Mouse (Mus musculus): ENCODE data around the gene Insig1. TPM values are rescaled to one million over a fixed set of nuclear protein-coding genes. Genes with fewer than 3 reads are reported as not detected.

The Insig1 gene
- polyA plus RNA-seq, 1 experiment: 37.4 TPM

GRCm38 (mm10) chr5:28060506-28060905, 10.7 kb upstream of the Insig1 start:
- Histone ChIP-seq H3K4me1 (ENCODE audit: control insufficient read depth, insufficient read depth, low read length) (peaks cover 29% of the 10 kb centered on the region), H3K4me3 (ENCODE audit: insufficient read depth, low read length) (no peak overlapping the region), H3K27ac (ENCODE audit: insufficient read depth, low read depth, low read length) (no peak overlapping the region)
- TF ChIP-seq POLR2A (IDR thresholded peaks at IDR 0.05; ENCODE audit: borderline replicate concordance, low read depth, low read length): no peak
- TF ChIP-seq CTCF (IDR thresholded peaks at IDR 0.05; ENCODE audit: low read depth, low read length): no peak

- TF ChIP-seq POLR2A (IDR thresholded peaks at IDR 0.05; ENCODE audit: borderline replicate concordance, low read depth, low read length): no peak
- no peak for TF ChIP-seq CTCF (IDR thresholded peaks at IDR 0.05; ENCODE audit: low read depth, low read length)
Measured at GRCm38 (mm10) chr5:28061011-28061410, 10.2 kb upstream of the Insig1 start.

GRCm38 (mm10) chr5:28063989-28064624, 7.1 kb upstream of the Insig1 start:
- peak overlapping the region; percentile 15 for H3K27ac ChIP-seq (ENCODE audit: insufficient read depth, low read depth, low read length)
- peaks cover 63% of the 10 kb centered on the region for H3K4me1 ChIP-seq (ENCODE audit: control insufficient read depth, insufficient read depth, low read length)
- H3K4me3 ChIP-seq (ENCODE audit: insufficient read depth, low read length): no peak overlapping the region
- TF ChIP-seq CTCF (IDR thresholded peaks at IDR 0.05; ENCODE audit: low read depth, low read length): no peak
- no peak for TF ChIP-seq POLR2A (IDR thresholded peaks at IDR 0.05; ENCODE audit: borderline replicate concordance, low read depth, low read length)

More at GRCm38 (mm10) chr5:28061011-28061410, 10.2 kb upstream of the Insig1 start:
- H3K4me1 ChIP-seq (ENCODE audit: control insufficient read depth, insufficient read depth, low read length): peaks cover 34% of the 10 kb centered on the region
- no peak overlapping the region for H3K4me3 ChIP-seq (ENCODE audit: insufficient read depth, low read length)
- no peak overlapping the region for H3K27ac ChIP-seq (ENCODE audit: insufficient read depth, low read depth, low read length)

GRCm38 (mm10) chr5:28065275-28065674, 5.9 kb upstream of the Insig1 start:
- Histone ChIP-seq H3K4me3 (ENCODE audit: insufficient read depth, low read length) (no peak overlapping the region), H3K4me1 (ENCODE audit: control insufficient read depth, insufficient read depth, low read length) (peaks cover 72% of the 10 kb centered on the region), H3K27ac (ENCODE audit: insufficient read depth, low read depth, low read length) (no peak overlapping the region)
- TF ChIP-seq CTCF (IDR thresholded peaks at IDR 0.05; ENCODE audit: low read depth, low read length) (no peak), POLR2A (IDR thresholded peaks at IDR 0.05; ENCODE audit: borderline replicate concordance, low read depth, low read length) (no peak)

GRCm38 (mm10) chr5:28066311-28066710, 4.9 kb upstream of the Insig1 start:
- H3K4me1 ChIP-seq (ENCODE audit: control insufficient read depth, insufficient read depth, low read length): peaks cover 65% of the 10 kb centered on the region
- no peak overlapping the region for H3K27ac ChIP-seq (ENCODE audit: insufficient read depth, low read depth, low read length)
- no peak overlapping the region for H3K4me3 ChIP-seq (ENCODE audit: insufficient read depth, low read length)
- TF ChIP-seq POLR2A (IDR thresholded peaks at IDR 0.05; ENCODE audit: borderline replicate concordance, low read depth, low read length) (no peak), CTCF (IDR thresholded peaks at IDR 0.05; ENCODE audit: low read depth, low read length) (no peak)

GRCm38 (mm10) chr5:28070149-28070827, 875 bp upstream of the Insig1 start:
- H3K27ac ChIP-seq (ENCODE audit: insufficient read depth, low read depth, low read length): peak overlapping the region; percentile 89
- peaks cover 55% of the 10 kb centered on the region for H3K4me1 ChIP-seq (ENCODE audit: control insufficient read depth, insufficient read depth, low read length)
- TF ChIP-seq CTCF (IDR thresholded peaks at IDR 0.05; ENCODE audit: low read depth, low read length): no peak
- TF ChIP-seq POLR2A (IDR thresholded peaks at IDR 0.05; ENCODE audit: borderline replicate concordance, low read depth, low read length): no peak

GRCm38 (mm10) chr5:28071456-28072223, 477 bp downstream of the Insig1 start:
- TF ChIP-seq CTCF (IDR thresholded peaks at IDR 0.05; ENCODE audit: low read depth, low read length) (no peak), POLR2A (IDR thresholded peaks at IDR 0.05; ENCODE audit: borderline replicate concordance, low read depth, low read length) (no peak)
- Histone ChIP-seq H3K4me1 (ENCODE audit: control insufficient read depth, insufficient read depth, low read length) (peaks cover 44% of the 10 kb centered on the region), H3K27ac (ENCODE audit: insufficient read depth, low read depth, low read length) (peak overlapping the region; percentile 95), H3K4me3 (ENCODE audit: insufficient read depth, low read length) (peak overlapping the region; percentile 90)

More at GRCm38 (mm10) chr5:28070149-28070827, 875 bp upstream of the Insig1 start:
- H3K4me3 ChIP-seq (ENCODE audit: insufficient read depth, low read length): peak overlapping the region; percentile 58

GRCm38 (mm10) chr5:28079431-28079830, 8.3 kb downstream of the Insig1 start:
- Histone ChIP-seq H3K4me3 (ENCODE audit: insufficient read depth, low read length) (no peak overlapping the region), H3K27ac (ENCODE audit: insufficient read depth, low read depth, low read length) (no peak overlapping the region), H3K4me1 (ENCODE audit: control insufficient read depth, insufficient read depth, low read length) (peaks cover 3% of the 10 kb centered on the region; the same call in 1 of the 2 replicates)
- TF ChIP-seq CTCF (IDR thresholded peaks at IDR 0.05; ENCODE audit: low read depth, low read length) (no peak), POLR2A (IDR thresholded peaks at IDR 0.05; ENCODE audit: borderline replicate concordance, low read depth, low read length) (no peak)

- no peak overlapping the region for H3K4me3 ChIP-seq (ENCODE audit: insufficient read depth, low read length)
- TF ChIP-seq POLR2A (IDR thresholded peaks at IDR 0.05; ENCODE audit: borderline replicate concordance, low read depth, low read length) (no peak), CTCF (IDR thresholded peaks at IDR 0.05; ENCODE audit: low read depth, low read length) (no peak)
- H3K4me1 ChIP-seq (ENCODE audit: control insufficient read depth, insufficient read depth, low read length): no peaks in the 10 kb centered on the region
- H3K27ac ChIP-seq (ENCODE audit: insufficient read depth, low read depth, low read length): no peak overlapping the region
Measured at GRCm38 (mm10) chr5:28081127-28081526, 10.0 kb downstream of the Insig1 start.

Data from bone marrow macrophage, adult 2 months (primary cell).